Mouse (Mus musculus) myocyte (in vitro differentiated cells): Measurements from ENCODE around the gene Ltb4r1. TPM values are rescaled to one million over a fixed set of nuclear protein-coding genes. Genes with fewer than 3 reads are reported as not detected.
A peak's percentile ranks its signal among the peaks of the same experiment; 100 is the strongest.

Experiments
- H3K27me3 ChIP-seq: one replicate; pipeline ENCODE4 v1.6.1; 2011; ENCODE audit not compliant: control insufficient read depth, insufficient read depth, insufficient read length
- H3K36me3 ChIP-seq: one replicate; pipeline ENCODE4 v1.6.1; 2011; ENCODE audit not compliant: control insufficient read depth, insufficient read depth
- H3K4me2 ChIP-seq: one replicate; pipeline ENCODE4 v1.6.1; 2011; ENCODE audit warnings: low read depth, control low read depth
- H3K4me3 ChIP-seq: one replicate; pipeline ENCODE4 v1.5.1; 2011; ENCODE audit warnings: mild to moderate bottlenecking, control low read depth, moderate library complexity
- H3K79me2 ChIP-seq: one replicate; pipeline ENCODE4 v1.6.1; 2011; ENCODE audit not compliant: control insufficient read depth, insufficient read depth
- H3ac ChIP-seq: one replicate; pipeline ENCODE4 v1.6.1; 2011; ENCODE audit not compliant: control insufficient read depth, insufficient read length
- CEBPB ChIP-seq: IDR thresholded peaks from 2 replicates; pipeline ENCODE4 v1.6.1; 2011; ENCODE audit warnings: mild to moderate bottlenecking, moderate library complexity; ENCODE audit not compliant: poor library complexity, insufficient read depth, severe bottlenecking
- E2F4 ChIP-seq: IDR thresholded peaks from one replicate; pipeline ENCODE4 v1.6.1; 2011; ENCODE audit warnings: mild to moderate bottlenecking, control low read depth, moderate library complexity; ENCODE audit not compliant: insufficient read depth
- MAX ChIP-seq: IDR thresholded peaks from one replicate; pipeline ENCODE4 v1.6.1; 2011; ENCODE audit warnings: low read depth, mild to moderate bottlenecking, control low read depth
- MYOD1 ChIP-seq, 3 experiments: IDR thresholded peaks; one replicate each; pipeline ENCODE4 v1.6.1; 2011; ENCODE audit warnings: control low read depth in 2 of 3, low read depth in 2 of 3, mild to moderate bottlenecking in 2 of 3, moderate library complexity in 1 of 3; ENCODE audit not compliant: insufficient read length in 2 of 3, control insufficient read depth in 1 of 3
- MYOG ChIP-seq, 3 experiments: IDR thresholded peaks; one replicate each; pipeline ENCODE4 v1.6.1; 2011; ENCODE audit warnings: control low read depth in 2 of 3, low read depth in 2 of 3, mild to moderate bottlenecking in 2 of 3; ENCODE audit not compliant: insufficient read length in 2 of 3, control insufficient read depth in 1 of 3, insufficient read depth in 1 of 3
- POLR2A ChIP-seq: IDR thresholded peaks from one replicate; pipeline ENCODE4 v1.6.1; 2011; ENCODE audit warnings: low read depth, mild to moderate bottlenecking, control low read depth, moderate library complexity; ENCODE audit not compliant: insufficient read length
- POLR2AphosphoS2 ChIP-seq: IDR thresholded peaks from one replicate; pipeline ENCODE4 v1.6.1; 2011; ENCODE audit warnings: low read depth, control low read depth; ENCODE audit not compliant: insufficient read length
- REST ChIP-seq: IDR thresholded peaks from one replicate; pipeline ENCODE4 v1.6.1; 2011; ENCODE audit warnings: mild to moderate bottlenecking, control low read depth, moderate library complexity; ENCODE audit not compliant: insufficient read depth, insufficient read length
- SRF ChIP-seq: IDR thresholded peaks from one replicate; pipeline ENCODE4 v1.6.1; 2011; ENCODE audit warnings: low read depth; ENCODE audit not compliant: control insufficient read depth, insufficient read length
- TCF12 ChIP-seq: IDR thresholded peaks from one replicate; pipeline ENCODE4 v1.6.1; 2011; ENCODE audit warnings: mild to moderate bottlenecking, control low read depth; ENCODE audit not compliant: poor library complexity, insufficient read depth, severe bottlenecking
- TCF3 ChIP-seq: IDR thresholded peaks from one replicate; pipeline ENCODE4 v1.6.1; 2011; ENCODE audit warnings: low read depth, control low read depth; ENCODE audit not compliant: insufficient read length
- USF1 ChIP-seq: IDR thresholded peaks from one replicate; pipeline ENCODE4 v1.6.1; 2011; ENCODE audit warnings: low read depth, mild to moderate bottlenecking, control low read depth, moderate library complexity
- polyA plus RNA-seq: library from polyadenylated mRNA; unstranded; fragments of >200 nt; fragmentation: generic; extraction: Trizol; gene quantifications from one replicate; pipeline ENCODE4 v1.2.1, GENCODE M21; 2012; ENCODE audit warnings: missing spikeins

Gene Ltb4r1
- polyA plus RNA-seq, 1 experiment, result 0.04 TPM

- Histone ChIP-seq H3K4me3 (no peak within 1 kb of the TSS), H3K27me3 (peaks cover 48% of the 10 kb centered on the region), H3ac (no peak within 1 kb of the TSS), H3K36me3 (no peaks in the 10 kb centered on the region), H3K79me2 (no peaks in the 10 kb centered on the region), H3K4me2 (peak within 1 kb of the TSS; percentile 38)
- TF ChIP-seq E2F4 (no peak), USF1 (no peak), POLR2A (no peak)
Measured at GRCm38 (mm10) chr14:55761163-55761562, 4.6 kb upstream of the Ltb4r1 start, which contains the start of gene Ltb4r2. Gene Ltb4r2 (plus strand): TSS chr14:55761428.

- Histone ChIP-seq H3K4me3 (no peak overlapping the region), H3K27me3 (peaks cover 55% of the 10 kb centered on the region), H3ac (no peak overlapping the region), H3K79me2 (no peaks in the 10 kb centered on the region), H3K36me3 (no peaks in the 10 kb centered on the region), H3K4me2 (peak overlapping the region; percentile 38)
- TF ChIP-seq POLR2A (no peak), MAX (no peak), E2F4 (no peak), MYOD1 (IDR thresholded peaks at IDR 0.05; ENCODE audit: control insufficient read depth in 1 of 3, insufficient read length in 2 of 3, low read depth in 2 of 3) (peak in 2 of 3 experiments; percentile 65 to 77), USF1 (no peak), MYOG (IDR thresholded peaks at IDR 0.05; ENCODE audit: control insufficient read depth in 1 of 3, insufficient read depth in 1 of 3, insufficient read length in 2 of 3, low read depth in 2 of 3) (peak in 2 of 3 experiments; percentile 85 to 93), POLR2AphosphoS2 (no peak), CEBPB (no peak), TCF12 (no peak), SRF (no peak), REST (no peak), TCF3 (peak; percentile 11)
Measured at GRCm38 (mm10) chr14:55762001-55762821, 3.6 kb upstream of the Ltb4r1 start.

GRCm38 (mm10) chr14:55763166-55763565 is 2.6 kb upstream of the Ltb4r1 start:
- H3K36me3 ChIP-seq, result no peaks in the 10 kb centered on the region
- no peak overlapping the region for H3ac ChIP-seq
- H3K4me2 ChIP-seq, result no peak overlapping the region
- H3K27me3 ChIP-seq, result peaks cover 65% of the 10 kb centered on the region
- H3K4me3 ChIP-seq, result no peak overlapping the region
- TF ChIP-seq E2F4, result no peak
- no peak for TF ChIP-seq TCF3
- TF ChIP-seq POLR2A, result no peak
- TF ChIP-seq POLR2AphosphoS2, result no peak
- TF ChIP-seq REST, result no peak
- TF ChIP-seq TCF12, result no peak
- no peak for TF ChIP-seq USF1
- TF ChIP-seq MYOD1 (IDR thresholded peaks at IDR 0.05; ENCODE audit: control insufficient read depth in 1 of 3, insufficient read length in 2 of 3, low read depth in 2 of 3), result no peak
- H3K79me2 ChIP-seq, result no peaks in the 10 kb centered on the region

- Histone ChIP-seq H3K79me2 (no peaks in the 10 kb centered on the region), H3K4me2 (no peak overlapping the region), H3K4me3 (no peak overlapping the region), H3K27me3 (peaks cover 67% of the 10 kb centered on the region), H3K36me3 (no peaks in the 10 kb centered on the region), H3ac (no peak overlapping the region)
- no peak for TF ChIP-seq MYOD1 (IDR thresholded peaks at IDR 0.05; ENCODE audit: control insufficient read depth in 1 of 3, insufficient read length in 2 of 3, low read depth in 2 of 3)
- no peak for TF ChIP-seq E2F4
- TF ChIP-seq TCF3, result no peak
- TF ChIP-seq POLR2AphosphoS2, result no peak
- no peak for TF ChIP-seq SRF
- TF ChIP-seq REST, result no peak
- TF ChIP-seq CEBPB, result no peak
Measured at GRCm38 (mm10) chr14:55767519-55768414, 2.0 kb downstream of the Ltb4r1 start.

GRCm38 (mm10) chr14:55768555-55768954 is 2.8 kb downstream of the Ltb4r1 start:
- Histone ChIP-seq H3ac (no peak overlapping the region), H3K4me2 (no peak overlapping the region), H3K79me2 (no peaks in the 10 kb centered on the region), H3K4me3 (no peak overlapping the region), H3K27me3 (peaks cover 65% of the 10 kb centered on the region), H3K36me3 (no peaks in the 10 kb centered on the region)
- TF ChIP-seq POLR2AphosphoS2 (no peak), POLR2A (no peak), MAX (no peak), MYOD1 (IDR thresholded peaks at IDR 0.05; ENCODE audit: control insufficient read depth in 1 of 3, insufficient read length in 2 of 3, low read depth in 2 of 3) (no peak), USF1 (no peak), E2F4 (no peak), SRF (no peak), TCF3 (no peak), CEBPB (no peak), TCF12 (no peak), REST (no peak), MYOG (IDR thresholded peaks at IDR 0.05; ENCODE audit: control insufficient read depth in 1 of 3, insufficient read depth in 1 of 3, insufficient read length in 2 of 3, low read depth in 2 of 3) (no peak)
